Mouse (Mus musculus): Measurements from ENCODE around the gene Bcl9l.

- TF ChIP-seq CTCF (IDR thresholded peaks at IDR 0.05; ENCODE audit: extremely low read depth, insufficient read depth, insufficient read length, insufficient replicate concordance) = no peak
- TF ChIP-seq POLR2A (IDR thresholded peaks at IDR 0.05; ENCODE audit: low read depth, low read length) = no peak
Observed at GRCm38 (mm10) chr9:44484311-44485104, 1.9 kb downstream of the Bcl9l start.

Measured in spleen, adult 2 months (tissue).